Mouse (Mus musculus): ENCODE results near the gene Eif2s3x. TPM values are rescaled to one million over a fixed set of nuclear protein-coding genes. Genes with fewer than 3 reads are reported as not detected.

Eif2s3x gene
- total RNA-seq (2014; rRNA removed) (212 and 233 TPM in 2 replicates), polyA plus RNA-seq (2015; fragmentation: Nextera tagmentation; extraction: Ambion mirVana) (68.4 and 94.9 TPM in 2 replicates)

GRCm38 (mm10) chrX:94212597-94213321 is at the start of gene Eif2s3x:
Eif2s3x (minus strand) TSS chrX:94212862.
- Histone ChIP-seq H3K27ac (ENCODE audit: low read depth, low read length) (peak within 1 kb of the TSS; percentile 88), H3K4me3 (ENCODE audit: low read depth, low read length) (peak within 1 kb of the TSS; percentile 69), H3K9ac (peak within 1 kb of the TSS; percentile 75), H3K4me1 (ENCODE audit: insufficient read depth) (no peaks in the 10 kb centered on the region), H3K27me3 (ENCODE audit: insufficient read depth, low read length) (no peaks in the 10 kb centered on the region), H3K9me3 (ENCODE audit: low read length) (no peaks in the 10 kb centered on the region), H3K4me2 (ENCODE audit: low read depth) (peak within 1 kb of the TSS; percentile 55), H3K36me3 (ENCODE audit: insufficient read depth) (peaks cover 17% of the 10 kb centered on the region; the same call in 1 of the 2 replicates)
- peak; percentile 94 for DNase-seq
- WGBS = 2% methylated on average over 52 of the region's 52 CpGs
- ATAC-seq = peak; percentile 95
- peak; percentile 70 for TF ChIP-seq CTCF (IDR thresholded peaks at IDR 0.05; ENCODE audit: low read depth)

GRCm38 (mm10) chrX:94235601-94236000 is 22.9 kb upstream of the Eif2s3x start:
- Histone ChIP-seq H3K4me1 (ENCODE audit: insufficient read depth) (no peaks in the 10 kb centered on the region), H3K27me3 (ENCODE audit: insufficient read depth, low read length) (no peaks in the 10 kb centered on the region; the same call in 1 of the 2 replicates), H3K27ac (ENCODE audit: low read depth, low read length) (peak overlapping the region; percentile 84; the same call in 1 of the 2 replicates), H3K4me3 (ENCODE audit: low read depth, low read length) (peak overlapping the region; percentile 58), H3K9me3 (ENCODE audit: low read length) (no peaks in the 10 kb centered on the region), H3K9ac (peak overlapping the region; percentile 68), H3K36me3 (ENCODE audit: insufficient read depth) (no peaks in the 10 kb centered on the region), H3K4me2 (ENCODE audit: low read depth) (peak overlapping the region; percentile 44)
- DNase-seq (peak; percentile 3), ATAC-seq (no peak)
- TF ChIP-seq CTCF (IDR thresholded peaks at IDR 0.05; ENCODE audit: low read depth) = no peak
- WGBS = 28% methylated on average over 12 of the region's 12 CpGs

GRCm38 (mm10) chrX:94235190-94235555 is 22.5 kb upstream of the Eif2s3x start:
- 24% methylated on average over 35 of the region's 35 CpGs for WGBS

GRCm38 (mm10) chrX:94234532-94235189 is 22.0 kb upstream of the Eif2s3x start, which contains the start of gene Klhl15:
Klhl15 (plus strand) TSS chrX:94234599.
- 12% methylated on average over 48 of the region's 70 CpGs for WGBS
- Histone ChIP-seq H3K27ac (ENCODE audit: low read depth, low read length) (peak within 1 kb of the TSS; percentile 84), H3K9ac (peak within 1 kb of the TSS; percentile 68), H3K9me3 (ENCODE audit: low read length) (no peaks in the 10 kb centered on the region), H3K27me3 (ENCODE audit: insufficient read depth, low read length) (no peaks in the 10 kb centered on the region; the same call in 1 of the 2 replicates), H3K4me1 (ENCODE audit: insufficient read depth) (no peaks in the 10 kb centered on the region), H3K4me3 (ENCODE audit: low read depth, low read length) (peak within 1 kb of the TSS; percentile 58), H3K36me3 (ENCODE audit: insufficient read depth) (no peaks in the 10 kb centered on the region), H3K4me2 (ENCODE audit: low read depth) (peak within 1 kb of the TSS; percentile 44)
- ATAC-seq (peak; percentile 92), DNase-seq (peak; percentile 89)
- TF ChIP-seq CTCF (IDR thresholded peaks at IDR 0.05; ENCODE audit: low read depth) = peak; percentile 47

More at GRCm38 (mm10) chrX:94235190-94235555, 22.5 kb upstream of the Eif2s3x start:
- Histone ChIP-seq H3K36me3 (ENCODE audit: insufficient read depth) (no peaks in the 10 kb centered on the region), H3K4me3 (ENCODE audit: low read depth, low read length) (peak overlapping the region; percentile 58), H3K4me2 (ENCODE audit: low read depth) (peak overlapping the region; percentile 44), H3K27ac (ENCODE audit: low read depth, low read length) (peak overlapping the region; percentile 84), H3K9me3 (ENCODE audit: low read length) (no peaks in the 10 kb centered on the region), H3K27me3 (ENCODE audit: insufficient read depth, low read length) (no peaks in the 10 kb centered on the region; the same call in 1 of the 2 replicates), H3K9ac (peak overlapping the region; percentile 68), H3K4me1 (ENCODE audit: insufficient read depth) (no peaks in the 10 kb centered on the region)
- TF ChIP-seq CTCF (IDR thresholded peaks at IDR 0.05; ENCODE audit: low read depth) = no peak
- ATAC-seq = no peak; the same call in 1 of the 2 replicates
- DNase-seq = no peak

GRCm38 (mm10) chrX:94233936-94234531 is 21.4 kb upstream of the Eif2s3x start:
- DNase-seq (no peak), ATAC-seq (no peak; the same call in 1 of the 2 replicates)
- H3K27me3 ChIP-seq (ENCODE audit: insufficient read depth, low read length) = no peaks in the 10 kb centered on the region; the same call in 1 of the 2 replicates
- H3K9me3 ChIP-seq (ENCODE audit: low read length) = no peaks in the 10 kb centered on the region
- peak overlapping the region; percentile 44 for H3K4me2 ChIP-seq (ENCODE audit: low read depth)
- TF ChIP-seq CTCF (IDR thresholded peaks at IDR 0.05; ENCODE audit: low read depth) = no peak
- H3K4me1 ChIP-seq (ENCODE audit: insufficient read depth) = no peaks in the 10 kb centered on the region
- peak overlapping the region; percentile 84 for H3K27ac ChIP-seq (ENCODE audit: low read depth, low read length)
- peak overlapping the region; percentile 58 for H3K4me3 ChIP-seq (ENCODE audit: low read depth, low read length)
- WGBS = 21% methylated on average over 24 of the region's 25 CpGs
- H3K9ac ChIP-seq = peak overlapping the region; percentile 68
- no peaks in the 10 kb centered on the region for H3K36me3 ChIP-seq (ENCODE audit: insufficient read depth)

- no peaks in the 10 kb centered on the region for H3K36me3 ChIP-seq (ENCODE audit: insufficient read depth)
- H3K9ac ChIP-seq = no peak overlapping the region
- H3K4me2 ChIP-seq (ENCODE audit: low read depth) = peak overlapping the region; percentile 44; the same call in 1 of the 2 replicates
- TF ChIP-seq CTCF (IDR thresholded peaks at IDR 0.05; ENCODE audit: low read depth) = no peak
- H3K4me1 ChIP-seq (ENCODE audit: insufficient read depth) = no peaks in the 10 kb centered on the region
- ATAC-seq (no peak), DNase-seq (no peak)
- 41% methylated on average over 5 of the region's 5 CpGs for WGBS
- H3K4me3 ChIP-seq (ENCODE audit: low read depth, low read length) = no peak overlapping the region
- H3K27me3 ChIP-seq (ENCODE audit: insufficient read depth, low read length) = no peaks in the 10 kb centered on the region; the same call in 1 of the 2 replicates
- H3K27ac ChIP-seq (ENCODE audit: low read depth, low read length) = no peak overlapping the region
- no peaks in the 10 kb centered on the region for H3K9me3 ChIP-seq (ENCODE audit: low read length)
Observed at GRCm38 (mm10) chrX:94233432-94233831, 20.8 kb upstream of the Eif2s3x start.

Data from forebrain, postnatal 0 days (tissue).